Mouse (Mus musculus) limb, embryonic 13.5 days (tissue): ENCODE results near the gene H2-M5. TPM values are rescaled to one million over a fixed set of nuclear protein-coding genes. Genes with fewer than 3 reads are reported as not detected.

ENCODE experiments used
- ATAC-seq: fragments of 200-750 bp; cut with Nextera tagmentation; 2 replicates; pipeline ENCODE4 v1.8.0; 2017; ENCODE audit warnings: low read depth, moderate number of reproducible peaks, moderate TSS enrichment; ENCODE audit not compliant: low FRiP score
- H3K27ac ChIP-seq: fragments of 300-500 bp; sonication (generic); 2 replicates; pipeline ENCODE4 v1.5.1; 2015; ENCODE audit warnings: inconsistent platforms, mild to moderate bottlenecking, moderate library complexity
- H3K27me3 ChIP-seq: fragments of 300-500 bp; sonication (generic); 2 replicates; pipeline ENCODE4 v1.6.1; 2015; ENCODE audit warnings: mild to moderate bottlenecking, inconsistent platforms
- H3K36me3 ChIP-seq: fragments of 300-500 bp; sonication (generic); 2 replicates; pipeline ENCODE4 v1.6.1; 2015; ENCODE audit warnings: inconsistent platforms, mild to moderate bottlenecking, moderate library complexity
- H3K4me1 ChIP-seq: fragments of 300-500 bp; sonication (generic); 2 replicates; pipeline ENCODE4 v1.6.1; 2015; ENCODE audit warnings: inconsistent platforms
- H3K4me2 ChIP-seq: fragments of 300-500 bp; sonication (generic); replicated peaks from 2 replicates; pipeline ENCODE4 v1.6.1; 2015; ENCODE audit warnings: inconsistent platforms, mild to moderate bottlenecking, moderate library complexity
- H3K4me3 ChIP-seq: fragments of 300-500 bp; sonication (generic); 2 replicates; pipeline ENCODE4 v1.5.1; 2015; ENCODE audit warnings: moderate library complexity, mild to moderate bottlenecking, inconsistent platforms
- H3K9ac ChIP-seq: fragments of 300-500 bp; sonication (generic); 2 replicates; pipeline ENCODE4 v1.6.1; 2015; ENCODE audit warnings: mild to moderate bottlenecking, inconsistent platforms
- H3K9me3 ChIP-seq: fragments of 300-500 bp; sonication (generic); 2 replicates; pipeline ENCODE4 v1.6.1; 2016; ENCODE audit warnings: inconsistent platforms
- WGBS: fragments of 180-500 bp; shearing (Covaris S2); methylation state at CpG from one replicate; pipeline ENCODE4 v1.1.7; 2015; 5-methylcytosine and 5-hydroxymethylcytosine counted together
- polyA plus RNA-seq: library from polyadenylated mRNA; unstranded; fragments of >200 nt; fragmentation: Nextera tagmentation; extraction: Ambion mirVana; gene quantifications from 2 replicates; pipeline ENCODE4 v1.2.1, GENCODE M21; 2015

Gene H2-M5
- polyA plus RNA-seq, 1 experiment from 2014 or later: 1.3 TPM

DNA sequence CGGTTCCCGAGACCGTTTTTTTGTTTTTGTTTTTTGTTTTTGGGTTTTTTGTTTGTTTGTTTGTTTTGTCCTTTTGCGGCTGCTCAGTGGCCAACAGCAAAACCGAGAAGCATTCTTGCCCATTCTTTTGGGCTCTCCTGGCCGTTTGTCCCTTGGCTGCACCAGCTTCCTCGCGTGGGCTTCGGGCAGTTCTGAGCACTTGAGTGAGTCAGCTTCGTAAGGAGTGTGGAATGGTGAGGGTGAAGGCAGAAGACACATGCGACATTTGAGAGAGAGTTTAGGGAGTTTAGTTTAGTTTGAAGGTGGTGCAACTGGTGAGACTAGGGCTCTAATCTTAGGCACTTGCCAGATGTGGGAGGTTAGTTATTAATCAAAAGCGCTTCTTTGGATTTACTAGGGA, 30.5 kb downstream of the H2-M5 start:
- H3K9ac ChIP-seq: peak overlapping the region; percentile 83
- peak overlapping the region; percentile 76 for H3K4me3 ChIP-seq
- H3K36me3 ChIP-seq: peaks cover 22% of the 10 kb centered on the region
- no peaks in the 10 kb centered on the region for H3K9me3 ChIP-seq
- peak overlapping the region; percentile 67; the same call in 1 of the 2 replicates for H3K27ac ChIP-seq
- H3K27me3 ChIP-seq: no peaks in the 10 kb centered on the region
- WGBS: 13% methylated on average over 12 of the region's 12 CpGs
- ATAC-seq: no peak
- H3K4me1 ChIP-seq: peaks cover 15% of the 10 kb centered on the region
- peak overlapping the region; percentile 83 for H3K4me2 ChIP-seq

DNA sequence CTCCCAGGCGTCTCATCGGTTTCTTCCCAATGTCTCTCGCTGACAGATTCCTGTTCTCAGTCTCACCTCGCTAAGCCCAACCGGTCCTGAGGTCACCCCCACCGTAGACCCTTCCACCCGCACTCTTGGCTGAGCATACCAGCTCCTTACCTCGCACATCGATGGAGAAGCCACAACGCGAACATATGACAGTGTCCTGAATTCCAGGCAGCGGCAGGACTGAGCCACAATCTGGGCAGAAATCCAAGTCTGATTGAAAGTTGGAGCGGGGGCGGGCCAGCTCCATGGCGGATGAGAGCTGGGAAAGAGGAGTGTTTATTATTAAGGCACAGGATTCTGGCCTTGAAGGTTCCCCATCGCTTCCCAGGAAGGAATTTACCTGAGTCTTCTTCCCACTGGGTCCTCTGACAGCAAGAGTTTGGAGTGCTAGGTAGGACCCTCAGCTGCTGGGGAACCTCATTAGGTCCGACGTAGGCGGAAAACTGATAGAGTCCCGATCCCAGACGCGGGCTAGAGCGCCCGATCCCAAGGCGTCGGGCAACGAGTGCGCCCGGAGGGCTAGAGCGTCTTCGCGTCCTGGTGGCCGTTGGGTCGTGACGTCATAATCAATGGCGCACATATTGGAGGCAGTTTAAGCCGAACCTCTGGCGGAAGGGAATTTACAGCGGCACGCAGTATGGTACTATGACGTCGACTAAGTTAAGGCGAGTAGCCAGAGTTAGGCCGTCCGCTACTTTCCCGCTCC, 31.2 kb downstream of the H2-M5 start, which contains the start of the genes Znrd1 and Znrd1as:
Znrd1 (minus strand) TSS at position 561 of the 745 bp plus-strand sequence.
Znrd1as (plus strand) TSS at position 594 of the 745 bp plus-strand sequence.
- Histone ChIP-seq H3K27me3 (no peaks in the 10 kb centered on the region), H3K27ac (peak within 1 kb of the TSS; percentile 80; the same call in 1 of the 2 replicates), H3K4me1 (peaks cover 15% of the 10 kb centered on the region), H3K36me3 (peaks cover 26% of the 10 kb centered on the region), H3K4me3 (peak within 1 kb of the TSS; percentile 76), H3K9ac (peak within 1 kb of the TSS; percentile 83), H3K4me2 (peak within 1 kb of the TSS; percentile 83), H3K9me3 (no peaks in the 10 kb centered on the region)
- under 1% methylated on average over 46 of the region's 46 CpGs for WGBS
- ATAC-seq: peak; percentile 99

- Histone ChIP-seq H3K27ac (no peak overlapping the region), H3K4me3 (no peak overlapping the region), H3K27me3 (peaks cover 8% of the 10 kb centered on the region; the same call in 1 of the 2 replicates), H3K4me2 (no peak overlapping the region), H3K9ac (no peak overlapping the region), H3K36me3 (peaks cover 45% of the 10 kb centered on the region), H3K4me1 (peaks cover 15% of the 10 kb centered on the region), H3K9me3 (no peaks in the 10 kb centered on the region)
- no peak for ATAC-seq
- WGBS: 90% methylated on average over 1 of the region's 1 CpGs
These were observed 36.3 kb downstream of the H2-M5 start for GRCm38 (mm10) chr17:36953062-36953461.

DNA sequence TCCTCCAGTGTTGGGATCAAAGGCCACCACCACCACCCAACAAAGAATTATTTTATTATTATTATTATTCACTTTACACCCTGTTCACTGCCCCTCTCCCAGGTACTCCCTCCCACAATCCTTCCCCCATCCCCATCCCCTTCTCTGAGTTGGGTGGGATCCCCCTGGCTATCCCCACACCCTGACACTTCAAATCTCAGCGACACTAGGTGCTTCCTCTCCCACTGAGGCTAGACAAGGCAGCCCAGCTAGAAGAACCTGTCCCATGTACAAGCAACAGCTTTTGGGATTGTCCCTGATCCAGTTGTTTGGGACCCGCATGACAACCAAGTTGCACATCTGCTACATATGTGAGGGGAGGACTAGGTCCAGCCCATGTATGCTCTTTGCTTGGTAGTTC, 36.7 kb downstream of the H2-M5 start:
- Histone ChIP-seq H3K27ac (no peak overlapping the region), H3K9me3 (no peaks in the 10 kb centered on the region), H3K27me3 (peaks cover 10% of the 10 kb centered on the region; the same call in 1 of the 2 replicates), H3K4me2 (no peak overlapping the region), H3K4me1 (peaks cover 14% of the 10 kb centered on the region), H3K4me3 (no peak overlapping the region), H3K9ac (no peak overlapping the region), H3K36me3 (peaks cover 45% of the 10 kb centered on the region)
- no peak for ATAC-seq
- 85% methylated on average over 2 of the region's 2 CpGs for WGBS

GRCm38 (mm10) chr17:36950981-36951947, 38.1 kb downstream of the H2-M5 start, which contains the start of gene Ppp1r11:
Ppp1r11 (minus strand) TSS chr17:36951741.
- Histone ChIP-seq H3K4me2 (peak within 1 kb of the TSS; percentile 80), H3K4me1 (peaks cover 22% of the 10 kb centered on the region), H3K9me3 (no peaks in the 10 kb centered on the region), H3K9ac (peak within 1 kb of the TSS; percentile 78), H3K36me3 (peaks cover 39% of the 10 kb centered on the region), H3K27ac (peak within 1 kb of the TSS; percentile 44; the same call in 1 of the 2 replicates), H3K27me3 (peaks cover 19% of the 10 kb centered on the region), H3K4me3 (peak within 1 kb of the TSS; percentile 76)
- peak; percentile 97 for ATAC-seq
- WGBS: 2% methylated on average over 36 of the region's 36 CpGs

GRCm38 (mm10) chr17:36949265-36949664, 40.1 kb downstream of the H2-M5 start:
- H3K4me2 ChIP-seq: no peak overlapping the region
- H3K27me3 ChIP-seq: peaks cover 39% of the 10 kb centered on the region
- peaks cover 26% of the 10 kb centered on the region for H3K4me1 ChIP-seq
- peaks cover 25% of the 10 kb centered on the region for H3K36me3 ChIP-seq
- H3K9ac ChIP-seq: no peak overlapping the region
- H3K9me3 ChIP-seq: no peaks in the 10 kb centered on the region
- H3K27ac ChIP-seq: no peak overlapping the region
- no peak for ATAC-seq
- H3K4me3 ChIP-seq: no peak overlapping the region
- WGBS: 89% methylated on average over 8 of the region's 8 CpGs

DNA sequence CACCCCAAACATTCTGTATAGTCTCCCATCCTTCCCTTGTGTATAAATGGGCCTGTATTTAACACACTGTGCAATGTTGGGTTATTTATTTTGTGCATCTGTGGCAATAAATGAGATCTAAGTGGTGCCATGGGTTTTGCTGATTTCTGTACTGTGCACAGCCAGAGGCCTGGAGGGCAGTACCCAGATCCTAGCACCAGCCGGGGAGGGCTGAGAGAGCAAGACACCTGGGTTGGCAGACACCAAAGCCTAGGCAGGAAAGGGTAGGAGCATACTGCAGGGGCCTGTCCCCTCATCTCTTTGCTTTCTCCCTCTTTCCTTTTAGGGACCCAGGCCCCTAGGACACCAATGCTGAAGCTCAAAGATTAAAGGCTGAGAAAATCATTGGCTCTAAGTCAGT, 41.1 kb downstream of the H2-M5 start:
- Histone ChIP-seq H3K27ac (no peak overlapping the region), H3K9ac (no peak overlapping the region), H3K4me2 (no peak overlapping the region), H3K9me3 (no peaks in the 10 kb centered on the region), H3K4me1 (peaks cover 35% of the 10 kb centered on the region), H3K4me3 (no peak overlapping the region), H3K27me3 (peaks cover 49% of the 10 kb centered on the region), H3K36me3 (peaks cover 20% of the 10 kb centered on the region)
- no peak for ATAC-seq
- 81% methylated on average over 1 of the region's 1 CpGs for WGBS

GRCm38 (mm10) chr17:36947051-36947819, 42.1 kb downstream of the H2-M5 start:
- under 1% methylated on average over 62 of the region's 62 CpGs for WGBS
- peak overlapping the region; percentile 79 for H3K9ac ChIP-seq
- no peak overlapping the region for H3K27ac ChIP-seq
- peak overlapping the region; percentile 96 for H3K4me2 ChIP-seq
- H3K9me3 ChIP-seq: no peaks in the 10 kb centered on the region
- peaks cover 60% of the 10 kb centered on the region for H3K27me3 ChIP-seq
- peaks cover 19% of the 10 kb centered on the region for H3K36me3 ChIP-seq
- peak overlapping the region; percentile 55 for H3K4me3 ChIP-seq
- H3K4me1 ChIP-seq: peaks cover 45% of the 10 kb centered on the region
- no peak for ATAC-seq

GRCm38 (mm10) chr17:36944121-36944775, 45.1 kb downstream of the H2-M5 start:
- peaks cover 75% of the 10 kb centered on the region for H3K27me3 ChIP-seq

GRCm38 (mm10) chr17:36943691-36944090, 45.6 kb downstream of the H2-M5 start:
- H3K4me3 ChIP-seq: peak overlapping the region; percentile 49
- H3K36me3 ChIP-seq: peaks cover 6% of the 10 kb centered on the region
- WGBS: 14% methylated on average over 5 of the region's 5 CpGs
- no peak for ATAC-seq
- no peaks in the 10 kb centered on the region for H3K9me3 ChIP-seq
- no peak overlapping the region for H3K27ac ChIP-seq
- peaks cover 37% of the 10 kb centered on the region for H3K4me1 ChIP-seq
- H3K9ac ChIP-seq: 0 out of 2 replicates have a peak overlapping the region, but pooled peaks have one; percentile 65
- peaks cover 73% of the 10 kb centered on the region for H3K27me3 ChIP-seq
- peak overlapping the region; percentile 80 for H3K4me2 ChIP-seq

More at GRCm38 (mm10) chr17:36944121-36944775, 45.1 kb downstream of the H2-M5 start:
- 0 out of 2 replicates have a peak, but pooled peaks have one; percentile 22 for ATAC-seq
- Histone ChIP-seq H3K4me2 (peak overlapping the region; percentile 80), H3K9me3 (no peaks in the 10 kb centered on the region), H3K4me3 (peak overlapping the region; percentile 49; the same call in 1 of the 2 replicates), H3K36me3 (peaks cover 11% of the 10 kb centered on the region), H3K27ac (no peak overlapping the region), H3K9ac (no peak overlapping the region), H3K4me1 (peaks cover 37% of the 10 kb centered on the region)
- 9% methylated on average over 9 of the region's 9 CpGs for WGBS
